Mouse (Mus musculus) kidney, embryonic 14.5 days (tissue): ENCODE measurements around the gene G3bp1. TPM values are rescaled to one million over a fixed set of nuclear protein-coding genes. Genes with fewer than 3 reads are reported as not detected.

Experiments
- ATAC-seq: fragments of 200-750 bp; cut with Nextera tagmentation; 2 replicates; pipeline ENCODE4 v1.8.0; 2017; ENCODE audit warnings: moderate number of reproducible peaks, mild to moderate bottlenecking, moderate TSS enrichment, moderate library complexity; ENCODE audit not compliant: low FRiP score, low TSS enrichment
- H3K27ac ChIP-seq: fragments of 300-500 bp; sonication (generic); 2 replicates; pipeline ENCODE4 v1.5.1; 2014; ENCODE audit warnings: low read depth, mild to moderate bottlenecking, low read length, moderate library complexity, mixed read lengths
- H3K27me3 ChIP-seq: fragments of 300-500 bp; sonication (generic); 2 replicates; pipeline ENCODE4 v1.6.1; 2014; ENCODE audit warnings: mild to moderate bottlenecking, low read length; ENCODE audit not compliant: control insufficient read depth, insufficient read depth
- H3K36me3 ChIP-seq: fragments of 300-500 bp; sonication (generic); 2 replicates; pipeline ENCODE4 v1.6.1; 2014; ENCODE audit warnings: low read length, mixed read lengths; ENCODE audit not compliant: control insufficient read depth, insufficient read depth
- H3K4me1 ChIP-seq: fragments of 300-500 bp; sonication (generic); 2 replicates; pipeline ENCODE4 v1.6.1; 2014; ENCODE audit warnings: low read length, mixed read lengths; ENCODE audit not compliant: control insufficient read depth, insufficient read depth
- H3K4me2 ChIP-seq: fragments of 300-500 bp; sonication (generic); replicated peaks from 2 replicates; pipeline ENCODE4 v1.6.1; 2014; ENCODE audit warnings: low read depth, mild to moderate bottlenecking, low read length
- H3K4me3 ChIP-seq: fragments of 300-500 bp; sonication (generic); 2 replicates; pipeline ENCODE4 v1.5.1; 2014; ENCODE audit warnings: mild to moderate bottlenecking, low read length
- H3K9ac ChIP-seq: fragments of 300-500 bp; sonication (generic); 2 replicates; pipeline ENCODE4 v1.6.1; 2014; ENCODE audit warnings: low read depth, mild to moderate bottlenecking, low read length, moderate library complexity
- H3K9me3 ChIP-seq: fragments of 300-500 bp; sonication (generic); 2 replicates; pipeline ENCODE4 v1.6.1; 2016; ENCODE audit warnings: low read length; ENCODE audit not compliant: control insufficient read depth
- WGBS: fragments of 180-500 bp; shearing (Covaris S2); extraction: QIAGEN DNeasy Blood & Tissue Kit; methylation state at CpG from one replicate; pipeline ENCODE4 v1.1.7; 2014; 5-methylcytosine and 5-hydroxymethylcytosine counted together
- polyA plus RNA-seq: library from polyadenylated mRNA; unstranded; fragments of >200 nt; fragmentation: Nextera tagmentation; extraction: Ambion mirVana; gene quantifications from 2 replicates; pipeline ENCODE4 v1.2.1, GENCODE M21; 2014

Gene G3bp1
- polyA plus RNA-seq, result 151 and 230 TPM in 2 replicates

- WGBS, result under 1% methylated on average over 57 of the region's 57 CpGs
- H3K27me3 ChIP-seq, result no peaks in the 10 kb centered on the region
- H3K4me1 ChIP-seq, result peaks cover 15% of the 10 kb centered on the region
- peaks cover 17% of the 10 kb centered on the region; the same call in 1 of the 2 replicates for H3K36me3 ChIP-seq
- ATAC-seq, result peak; percentile 97
- H3K27ac ChIP-seq, result peak within 1 kb of the TSS; percentile 95
- peak within 1 kb of the TSS; percentile 99 for H3K4me3 ChIP-seq
- H3K9me3 ChIP-seq, result no peaks in the 10 kb centered on the region
- peak within 1 kb of the TSS; percentile 89 for H3K4me2 ChIP-seq
- H3K9ac ChIP-seq, result peak within 1 kb of the TSS; percentile 97
Measured at GRCm38 (mm10) chr11:55469048-55469843, at the start of gene G3bp1. Gene G3bp1, plus strand, starts transcription at chr11:55469685.

GRCm38 (mm10) chr11:55422978-55423377 is 46.5 kb upstream of the G3bp1 start, which contains the start of gene Sparc:
Gene Sparc, minus strand, starts transcription at chr11:55423183.
- H3K27me3 ChIP-seq, result no peaks in the 10 kb centered on the region
- H3K4me2 ChIP-seq, result no peak within 1 kb of the TSS
- H3K36me3 ChIP-seq, result no peaks in the 10 kb centered on the region
- no peaks in the 10 kb centered on the region for H3K9me3 ChIP-seq
- peaks cover 44% of the 10 kb centered on the region for H3K4me1 ChIP-seq
- H3K27ac ChIP-seq, result peak within 1 kb of the TSS; percentile 55; the same call in 1 of the 2 replicates
- no peak within 1 kb of the TSS for H3K9ac ChIP-seq
- no peak for ATAC-seq
- 92% methylated on average over 1 of the region's 1 CpGs for WGBS
- no peak within 1 kb of the TSS for H3K4me3 ChIP-seq

- ATAC-seq, result peak; percentile 14; the same call in 1 of the 2 replicates
- 11% methylated on average over 4 of the region's 4 CpGs for WGBS
- Histone ChIP-seq H3K4me2 (no peak overlapping the region), H3K9ac (no peak overlapping the region), H3K27me3 (no peaks in the 10 kb centered on the region), H3K4me3 (no peak overlapping the region), H3K4me1 (peaks cover 51% of the 10 kb centered on the region), H3K36me3 (no peaks in the 10 kb centered on the region), H3K9me3 (no peaks in the 10 kb centered on the region), H3K27ac (peak overlapping the region; percentile 55; the same call in 1 of the 2 replicates)
Measured at GRCm38 (mm10) chr11:55423756-55424155, 45.7 kb upstream of the G3bp1 start.

- no peak for ATAC-seq
- no peaks in the 10 kb centered on the region for H3K36me3 ChIP-seq
- no peak overlapping the region for H3K4me3 ChIP-seq
- no peaks in the 10 kb centered on the region for H3K9me3 ChIP-seq
- no peak overlapping the region for H3K9ac ChIP-seq
- 57% methylated on average over 8 of the region's 8 CpGs for WGBS
- H3K4me2 ChIP-seq, result no peak overlapping the region
- H3K27ac ChIP-seq, result no peak overlapping the region
- H3K27me3 ChIP-seq, result no peaks in the 10 kb centered on the region
- H3K4me1 ChIP-seq, result peaks cover 47% of the 10 kb centered on the region
Measured at GRCm38 (mm10) chr11:55424746-55425360, 44.6 kb upstream of the G3bp1 start.

- no peak overlapping the region for H3K4me2 ChIP-seq
- no peaks in the 10 kb centered on the region for H3K27me3 ChIP-seq
- ATAC-seq, result peak; percentile 93
- peaks cover 34% of the 10 kb centered on the region for H3K4me1 ChIP-seq
- H3K4me3 ChIP-seq, result no peak overlapping the region
- no peaks in the 10 kb centered on the region for H3K36me3 ChIP-seq
- no peaks in the 10 kb centered on the region for H3K9me3 ChIP-seq
- 28% methylated on average over 16 of the region's 16 CpGs for WGBS
- H3K27ac ChIP-seq, result peak overlapping the region; percentile 94
- peak overlapping the region; percentile 47; the same call in 1 of the 2 replicates for H3K9ac ChIP-seq
Measured at GRCm38 (mm10) chr11:55428186-55429012, 41.1 kb upstream of the G3bp1 start.

GRCm38 (mm10) chr11:55429973-55430372 is 39.5 kb upstream of the G3bp1 start:
- Histone ChIP-seq H3K9me3 (no peaks in the 10 kb centered on the region), H3K27me3 (no peaks in the 10 kb centered on the region), H3K9ac (no peak overlapping the region), H3K27ac (no peak overlapping the region), H3K36me3 (no peaks in the 10 kb centered on the region), H3K4me3 (no peak overlapping the region), H3K4me1 (peaks cover 20% of the 10 kb centered on the region), H3K4me2 (no peak overlapping the region)
- WGBS, result 93% methylated on average over 2 of the region's 2 CpGs
- ATAC-seq, result no peak

GRCm38 (mm10) chr11:55432981-55433380 is 36.5 kb upstream of the G3bp1 start:
- no peak overlapping the region for H3K4me3 ChIP-seq
- H3K27me3 ChIP-seq, result no peaks in the 10 kb centered on the region
- ATAC-seq, result no peak
- H3K36me3 ChIP-seq, result no peaks in the 10 kb centered on the region
- peaks cover 9% of the 10 kb centered on the region; the same call in 1 of the 2 replicates for H3K4me1 ChIP-seq
- no peak overlapping the region for H3K27ac ChIP-seq
- H3K9me3 ChIP-seq, result no peaks in the 10 kb centered on the region
- 69% methylated on average over 3 of the region's 3 CpGs for WGBS
- H3K4me2 ChIP-seq, result no peak overlapping the region
- no peak overlapping the region for H3K9ac ChIP-seq

GRCm38 (mm10) chr11:55436089-55436488 is 33.4 kb upstream of the G3bp1 start:
- H3K9ac ChIP-seq, result no peak overlapping the region
- H3K4me3 ChIP-seq, result no peak overlapping the region
- H3K27me3 ChIP-seq, result no peaks in the 10 kb centered on the region
- no peak for ATAC-seq
- 79% methylated on average over 6 of the region's 6 CpGs for WGBS
- H3K36me3 ChIP-seq, result no peaks in the 10 kb centered on the region
- H3K4me1 ChIP-seq, result no peaks in the 10 kb centered on the region
- no peaks in the 10 kb centered on the region for H3K9me3 ChIP-seq
- no peak overlapping the region for H3K4me2 ChIP-seq
- H3K27ac ChIP-seq, result no peak overlapping the region
